Mouse (Mus musculus): Measurements from ENCODE around the gene Nsun6.

The Nsun6 gene

GRCm38 (mm10) chr2:14996036-14996435 lies 58.8 kb downstream of the Nsun6 start:
- intact Hi-C loops (cut with DNase I) = no loop called here

GRCm38 (mm10) chr2:14992531-14992930 lies 62.3 kb downstream of the Nsun6 start:
- intact Hi-C loops (cut with DNase I) = no loop called here

- intact Hi-C loops (cut with DNase I) = no loop called here
Observed at GRCm38 (mm10) chr2:14989350-14989749, 65.5 kb downstream of the Nsun6 start.

- intact Hi-C loops (cut with DNase I) = no loop called here
Observed at GRCm38 (mm10) chr2:14988451-14988850, 66.4 kb downstream of the Nsun6 start.

- intact Hi-C loops (cut with DNase I) = no loop called here
Observed at GRCm38 (mm10) chr2:14984029-14984428, 70.8 kb downstream of the Nsun6 start.

GRCm38 (mm10) chr2:14961493-14961892 lies 93.4 kb downstream of the Nsun6 start:
- intact Hi-C loops (cut with DNase I) = loop anchor here (5.0 kb wide), 1 partner anchor 109 kb away; no protein-coding TSS in a partner anchor

GRCm38 (mm10) chr2:14960963-14961488 lies 93.8 kb downstream of the Nsun6 start:
- intact Hi-C loops (cut with DNase I) = loop anchor here (5.0 kb wide), 1 partner anchor 109 kb away; no protein-coding TSS in a partner anchor

GRCm38 (mm10) chr2:14953090-14953489 lies 101.8 kb downstream of the Nsun6 start:
- intact Hi-C loops (cut with DNase I) = no loop called here

Measured in adrenal gland (tissue).